Mouse (Mus musculus): ENCODE results near the gene Sgms2. TPM values are rescaled to one million over a fixed set of nuclear protein-coding genes. Genes with fewer than 3 reads are reported as not detected.
A peak's percentile ranks its signal among the peaks of the same experiment; 100 is the strongest.

The Sgms2 gene
- polyA plus RNA-seq, 1 experiment from 2014 or later, result 0.85 TPM

DNA sequence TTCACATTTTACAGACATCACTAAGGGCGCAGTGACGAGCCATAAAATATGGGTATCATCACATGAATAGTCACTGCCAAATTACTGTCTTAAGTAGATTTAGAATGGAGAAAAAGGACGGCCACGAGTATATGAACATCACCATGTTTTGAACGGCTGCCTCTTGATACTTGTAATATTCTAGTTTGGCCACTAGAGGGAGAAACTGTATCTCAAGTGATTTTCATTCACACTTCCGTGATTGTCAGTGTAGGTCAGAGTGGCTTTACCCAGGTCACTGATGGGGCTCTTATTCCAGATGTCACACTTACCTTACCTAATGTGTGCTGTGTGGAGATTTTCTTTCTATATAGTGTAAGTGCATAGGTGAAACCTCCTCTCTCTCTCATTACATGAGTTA, 191.3 kb downstream of the Sgms2 start:
- H3K4me2 ChIP-seq, result no peak overlapping the region

DNA sequence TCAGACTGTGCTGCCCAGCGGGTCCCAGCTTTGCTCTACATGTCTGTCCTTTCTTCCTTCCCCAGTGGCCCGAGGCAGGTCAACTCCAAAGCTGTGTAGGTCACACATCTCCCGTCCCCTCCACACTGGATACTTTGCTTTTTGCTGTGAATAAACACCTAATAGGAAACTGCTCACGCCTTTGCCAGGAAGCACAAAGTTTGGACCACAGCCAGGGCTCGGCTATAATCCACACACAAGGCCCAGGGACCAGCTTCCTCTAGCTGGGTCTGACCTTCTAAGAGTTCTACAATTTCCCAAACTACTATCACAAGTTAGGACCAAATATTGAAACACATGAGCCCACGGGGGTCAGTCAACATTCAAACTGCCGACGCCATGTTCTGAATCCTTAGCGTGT, 192.1 kb downstream of the Sgms2 start:
- Histone ChIP-seq H3K4me2 (no peak overlapping the region), H3K27ac (replicated peaks) (no peak overlapping the region), H3K9ac (no peak overlapping the region), H3K36me3 (no peaks in the 10 kb centered on the region), H3K4me1 (replicated peaks) (peaks cover 16% of the 10 kb centered on the region), H3K27me3 (peaks cover 3% of the 10 kb centered on the region; the same call in 1 of the 2 replicates), H3K4me3 (no peak overlapping the region), H3K9me3 (no peaks in the 10 kb centered on the region)
- 87% methylated on average over 9 of the region's 9 CpGs for WGBS
- no peak for ATAC-seq (ENCODE audit: low read depth)

More for the DNA sequence above, 191.3 kb downstream of the Sgms2 start:
- no peaks in the 10 kb centered on the region for H3K36me3 ChIP-seq
- H3K27me3 ChIP-seq, result peaks cover 3% of the 10 kb centered on the region; the same call in 1 of the 2 replicates
- no peak for ATAC-seq (ENCODE audit: low read depth)
- no peak overlapping the region for H3K4me3 ChIP-seq
- H3K4me1 ChIP-seq (replicated peaks), result peaks cover 16% of the 10 kb centered on the region
- H3K9ac ChIP-seq, result no peak overlapping the region
- no peak overlapping the region for H3K27ac ChIP-seq (replicated peaks)
- H3K9me3 ChIP-seq, result no peaks in the 10 kb centered on the region
- 9% methylated on average over 6 of the region's 6 CpGs for WGBS

DNA sequence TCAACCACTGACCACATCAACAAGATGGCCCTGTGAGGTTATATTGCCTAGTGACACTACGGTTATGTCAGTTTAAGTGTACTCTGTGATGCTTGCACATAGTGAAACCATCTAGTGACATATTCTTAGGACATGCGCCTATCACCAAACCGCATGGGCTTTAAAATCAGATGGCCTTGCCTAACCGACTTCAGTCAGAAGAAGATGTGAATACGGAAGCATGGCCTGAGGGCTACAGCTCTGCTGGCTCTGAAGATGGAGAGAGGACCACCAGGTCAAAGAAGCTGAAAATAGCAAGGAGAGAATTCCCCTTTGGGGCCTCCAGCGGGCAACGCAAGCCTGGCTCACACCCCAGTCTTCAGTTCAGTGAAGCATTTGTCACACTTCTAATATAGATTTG, 194.3 kb downstream of the Sgms2 start:
- Histone ChIP-seq H3K9ac (no peak overlapping the region), H3K4me3 (no peak overlapping the region), H3K4me2 (no peak overlapping the region), H3K4me1 (replicated peaks) (peaks cover 4% of the 10 kb centered on the region), H3K36me3 (no peaks in the 10 kb centered on the region), H3K9me3 (no peaks in the 10 kb centered on the region), H3K27ac (replicated peaks) (no peak overlapping the region), H3K27me3 (peaks cover 3% of the 10 kb centered on the region; the same call in 1 of the 2 replicates)
- no peak for ATAC-seq (ENCODE audit: low read depth)
- WGBS, result 89% methylated on average over 7 of the region's 7 CpGs

- no peak overlapping the region for H3K9ac ChIP-seq
- H3K27me3 ChIP-seq, result no peaks in the 10 kb centered on the region
- H3K9me3 ChIP-seq, result no peaks in the 10 kb centered on the region
- ATAC-seq (ENCODE audit: low read depth), result no peak
- WGBS, result 89% methylated on average over 12 of the region's 12 CpGs
- no peak overlapping the region for H3K27ac ChIP-seq (replicated peaks)
- H3K4me3 ChIP-seq, result no peak overlapping the region
- H3K36me3 ChIP-seq, result peaks cover 4% of the 10 kb centered on the region; the same call in 1 of the 2 replicates
- H3K4me1 ChIP-seq (replicated peaks), result no peaks in the 10 kb centered on the region
- H3K4me2 ChIP-seq, result no peak overlapping the region
Observed at GRCm38 (mm10) chr3:131295513-131296200, 195.6 kb downstream of the Sgms2 start.

- Histone ChIP-seq H3K4me2 (no peak overlapping the region), H3K36me3 (peaks cover 5% of the 10 kb centered on the region; the same call in 1 of the 2 replicates), H3K4me3 (no peak overlapping the region), H3K9ac (no peak overlapping the region), H3K27me3 (no peaks in the 10 kb centered on the region), H3K9me3 (no peaks in the 10 kb centered on the region), H3K4me1 (replicated peaks) (no peaks in the 10 kb centered on the region), H3K27ac (replicated peaks) (no peak overlapping the region)
- 46% methylated on average over 3 of the region's 3 CpGs for WGBS
- no peak for ATAC-seq (ENCODE audit: low read depth)
Observed at GRCm38 (mm10) chr3:131294503-131294902, 196.7 kb downstream of the Sgms2 start.

DNA sequence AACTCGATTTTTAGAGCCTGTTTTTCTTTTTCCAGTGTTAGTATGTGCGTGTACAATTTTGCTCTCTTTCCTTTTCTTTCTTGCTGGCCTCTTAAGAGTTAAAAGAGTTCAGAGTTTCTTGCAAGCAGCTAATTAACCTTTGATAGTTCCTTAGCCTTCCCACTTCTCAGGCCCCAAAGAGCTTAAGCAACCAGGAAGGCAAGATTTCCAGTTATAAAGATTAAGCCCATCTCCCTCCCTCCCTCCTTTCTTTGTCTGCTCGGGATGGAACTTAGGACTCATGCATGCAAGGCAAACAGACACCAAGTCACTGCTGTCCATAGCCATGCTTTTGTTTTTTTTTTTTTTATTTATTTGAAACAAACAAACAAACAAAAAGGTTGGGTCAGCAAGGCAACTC, 198.3 kb downstream of the Sgms2 start:
- Histone ChIP-seq H3K9ac (no peak overlapping the region), H3K4me3 (no peak overlapping the region), H3K36me3 (peaks cover 5% of the 10 kb centered on the region; the same call in 1 of the 2 replicates), H3K9me3 (no peaks in the 10 kb centered on the region), H3K4me1 (replicated peaks) (no peaks in the 10 kb centered on the region), H3K27me3 (no peaks in the 10 kb centered on the region), H3K4me2 (no peak overlapping the region), H3K27ac (replicated peaks) (no peak overlapping the region)
- WGBS, result 82% methylated on average over 3 of the region's 3 CpGs
- no peak for ATAC-seq (ENCODE audit: low read depth)

GRCm38 (mm10) chr3:131292349-131292748, 198.9 kb downstream of the Sgms2 start:
- H3K4me1 ChIP-seq (replicated peaks), result no peaks in the 10 kb centered on the region
- H3K4me2 ChIP-seq, result no peak overlapping the region
- no peaks in the 10 kb centered on the region for H3K27me3 ChIP-seq
- no peak overlapping the region for H3K27ac ChIP-seq (replicated peaks)
- no peak overlapping the region for H3K4me3 ChIP-seq
- H3K9me3 ChIP-seq, result no peaks in the 10 kb centered on the region
- 89% methylated on average over 2 of the region's 2 CpGs for WGBS
- peaks cover 5% of the 10 kb centered on the region; the same call in 1 of the 2 replicates for H3K36me3 ChIP-seq
- H3K9ac ChIP-seq, result no peak overlapping the region
- ATAC-seq (ENCODE audit: low read depth), result no peak

- no peaks in the 10 kb centered on the region for H3K9me3 ChIP-seq
- H3K4me3 ChIP-seq, result no peak overlapping the region
- H3K9ac ChIP-seq, result no peak overlapping the region
- WGBS, result 86% methylated on average over 4 of the region's 4 CpGs
- H3K4me1 ChIP-seq (replicated peaks), result no peaks in the 10 kb centered on the region
- H3K36me3 ChIP-seq, result peaks cover 5% of the 10 kb centered on the region; the same call in 1 of the 2 replicates
- no peaks in the 10 kb centered on the region for H3K27me3 ChIP-seq
- no peak overlapping the region for H3K27ac ChIP-seq (replicated peaks)
- no peak for ATAC-seq (ENCODE audit: low read depth)
- H3K4me2 ChIP-seq, result no peak overlapping the region
Observed at GRCm38 (mm10) chr3:131291890-131292289, 199.3 kb downstream of the Sgms2 start.

DNA sequence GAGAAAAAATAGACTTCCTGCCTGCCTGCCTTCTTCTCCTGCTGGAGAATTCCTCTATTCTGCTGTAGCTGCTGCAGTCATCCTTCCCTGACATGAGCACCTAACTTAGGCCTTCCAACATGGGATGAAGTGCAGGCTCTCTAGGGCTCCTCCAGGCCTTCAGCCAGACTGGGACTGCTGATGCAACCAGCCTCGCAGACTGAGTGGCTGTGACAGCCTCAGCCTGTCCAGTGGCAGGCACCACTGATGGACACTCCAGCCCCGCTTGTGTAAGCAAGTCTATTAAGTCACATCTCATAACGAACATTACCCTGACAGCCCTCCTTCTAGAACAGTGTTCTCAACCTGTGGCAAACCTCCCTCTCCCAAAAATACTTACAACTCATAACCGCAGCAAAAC, 217.1 kb downstream of the Sgms2 start:
- 87% methylated on average over 4 of the region's 4 CpGs for WGBS

DNA sequence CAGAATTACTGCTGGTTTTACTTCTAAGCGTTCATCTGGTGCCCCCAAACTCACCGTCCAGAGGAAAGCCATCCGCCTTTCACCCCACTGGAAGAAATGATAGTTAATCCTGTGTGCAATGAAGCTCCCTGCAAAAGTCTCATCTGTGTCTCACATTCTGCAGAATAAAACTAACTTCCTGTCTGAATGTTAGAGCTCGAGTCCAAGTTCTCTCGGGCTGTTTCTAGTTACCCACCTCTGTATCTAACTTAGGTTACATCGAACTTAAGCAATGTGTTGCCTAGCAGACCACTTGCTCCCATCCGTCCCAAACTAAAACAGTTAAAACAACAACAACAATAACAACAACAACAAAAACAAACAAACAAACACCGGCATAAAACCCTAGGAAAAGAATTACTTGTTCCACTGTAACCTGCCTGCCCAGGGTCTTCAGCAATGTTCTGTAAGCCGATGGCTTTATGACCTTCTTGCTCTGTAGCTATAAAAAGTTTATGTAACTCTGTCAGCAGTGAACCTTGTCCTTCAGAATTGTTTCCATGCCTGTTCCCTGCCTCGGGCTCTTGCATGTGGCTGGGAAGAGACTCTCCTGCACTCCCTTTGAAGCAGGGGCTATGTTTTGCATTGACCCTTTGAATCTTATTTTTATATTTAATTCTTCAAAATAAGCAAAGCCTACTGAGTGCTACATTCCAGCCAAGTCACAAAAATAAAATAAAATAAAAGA, 218.7 kb downstream of the Sgms2 start:
- Histone ChIP-seq H3K9me3 (no peaks in the 10 kb centered on the region), H3K9ac (peak overlapping the region; percentile 71; the same call in 1 of the 2 replicates), H3K4me2 (peak overlapping the region; percentile 77), H3K4me3 (peak overlapping the region; percentile 61), H3K27ac (replicated peaks) (no peak overlapping the region), H3K36me3 (no peaks in the 10 kb centered on the region), H3K4me1 (replicated peaks) (peaks cover 20% of the 10 kb centered on the region), H3K27me3 (no peaks in the 10 kb centered on the region)
- WGBS, result 54% methylated on average over 10 of the region's 10 CpGs
- ATAC-seq (ENCODE audit: low read depth), result no peak

More for the DNA sequence above, 217.1 kb downstream of the Sgms2 start:
- Histone ChIP-seq H3K4me2 (no peak overlapping the region), H3K9ac (no peak overlapping the region), H3K36me3 (no peaks in the 10 kb centered on the region), H3K4me3 (no peak overlapping the region), H3K27me3 (no peaks in the 10 kb centered on the region), H3K27ac (replicated peaks) (no peak overlapping the region), H3K9me3 (peaks cover 7% of the 10 kb centered on the region; the same call in 1 of the 2 replicates), H3K4me1 (replicated peaks) (peaks cover 20% of the 10 kb centered on the region)
- no peak for ATAC-seq (ENCODE audit: low read depth)

- Histone ChIP-seq H3K4me1 (replicated peaks) (peaks cover 20% of the 10 kb centered on the region), H3K27ac (replicated peaks) (peak within 1 kb of the TSS; percentile 39; the same call in 1 of the 2 replicates), H3K4me3 (peak within 1 kb of the TSS; percentile 61), H3K36me3 (no peaks in the 10 kb centered on the region), H3K4me2 (peak within 1 kb of the TSS; percentile 77), H3K9ac (peak within 1 kb of the TSS; percentile 71), H3K27me3 (no peaks in the 10 kb centered on the region), H3K9me3 (no peaks in the 10 kb centered on the region)
- under 1% methylated on average over 54 of the region's 54 CpGs for WGBS
- peak; percentile 95 for ATAC-seq (ENCODE audit: low read depth)
Observed at GRCm38 (mm10) chr3:131271559-131272373, 219.4 kb downstream of the Sgms2 start, which contains the start of gene Hadh. TSS of gene Hadh (minus strand) at chr3:131272101.

Data from neural tube, embryonic 13.5 days (tissue).